Mouse (Mus musculus): ENCODE data around the gene Pou2f2.

Gene Pou2f2

DNA sequence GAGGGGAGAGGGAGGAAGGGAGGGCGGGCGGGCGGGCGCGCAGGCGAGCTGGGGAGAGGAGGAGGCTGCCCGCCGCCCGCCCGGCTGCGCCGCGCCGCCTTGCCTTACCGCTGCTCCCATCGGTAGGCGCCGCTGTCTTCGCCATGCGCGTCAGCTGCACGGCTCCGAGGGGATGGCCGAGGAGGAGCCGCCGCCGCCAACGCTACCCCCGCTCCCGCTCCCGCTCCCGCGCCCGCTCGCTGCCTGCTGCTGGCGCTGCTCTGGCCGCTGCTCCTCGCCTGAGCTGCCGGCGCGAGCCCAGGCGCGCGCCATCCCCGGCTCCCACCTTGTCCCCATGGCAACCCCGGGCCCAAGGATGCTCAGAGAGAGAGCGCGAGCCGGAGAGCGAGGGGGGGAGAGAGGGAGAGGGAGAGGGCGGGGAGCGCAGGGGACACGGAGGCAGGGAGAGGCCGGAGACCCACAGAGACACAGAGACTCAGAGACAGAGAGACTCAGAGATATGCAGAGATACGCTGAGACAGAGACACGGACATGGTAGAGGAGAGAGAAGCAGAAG lies at the start of gene Pou2f2:
Gene Pou2f2, minus strand, starts transcription at position 121 of the 556 bp plus-strand sequence.
- POLR2A ChIA-PET = interaction anchor here (0.6 to 2.5 kb wide), 15 partner anchors 8 to 193 kb away, joined by 3 to 31 read pairs (median 3); partner anchors contain the start of genes Cic (in 1 of the 4) and Zfp526 (in 1 of the 4)
- CTCF ChIA-PET = interaction anchor here (0.5 to 2.7 kb wide), 25 partner anchors 8 to 328 kb away, joined by 3 to 28 read pairs (median 4); partner anchors contain the start of gene Pafah1b3 (in 1 of the 4)

DNA sequence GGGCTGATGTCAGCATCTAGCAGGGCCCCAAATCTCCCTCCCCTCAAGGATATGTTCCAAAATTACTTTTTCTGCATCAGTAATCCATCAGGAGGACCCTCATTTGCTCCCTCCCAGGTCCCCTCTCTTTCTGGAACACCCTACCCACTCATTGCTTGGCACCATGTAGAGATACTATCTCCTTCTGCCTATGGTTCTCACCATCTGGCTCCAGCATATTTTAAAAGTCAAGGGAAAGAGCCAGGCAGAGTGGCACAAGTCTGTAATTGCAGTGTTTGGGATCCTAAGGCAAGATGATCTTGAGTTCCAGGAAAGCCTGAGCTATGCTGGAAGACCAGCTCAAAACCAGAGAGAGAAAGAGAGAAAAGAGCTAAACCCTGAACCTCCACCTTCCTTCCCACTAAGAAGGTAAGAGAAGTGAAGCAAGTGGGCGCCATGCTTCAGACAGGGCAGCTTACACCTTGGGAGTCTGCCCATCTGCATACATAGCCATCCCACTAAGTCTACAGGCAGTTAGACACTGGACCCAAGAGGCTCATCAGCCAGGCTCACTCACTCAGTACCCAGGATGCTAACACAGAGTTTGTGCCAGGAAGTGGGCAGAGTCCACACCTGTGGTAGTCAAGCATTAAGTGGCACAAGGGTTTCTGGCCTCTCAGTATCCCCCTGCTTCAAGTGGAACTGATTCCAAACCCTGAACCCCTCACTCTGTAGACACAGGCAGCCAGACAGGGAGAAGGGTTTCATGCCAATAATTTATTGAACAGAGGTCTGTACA lies 48.2 kb upstream of the Pou2f2 start:
- CTCF ChIA-PET = interaction anchor here in 1 of 4 experiments (0.6 kb wide), 1 partner anchor 10 kb away, joined by 4 read pairs; the partner anchor contains the start of gene Gsk3a

GRCm38 (mm10) chr7:25222275-25222967 lies 42.9 kb upstream of the Pou2f2 start:
- CTCF ChIA-PET = interaction anchor here in 3 of 4 experiments (1.3 to 2.1 kb wide), 4 partner anchors 16 to 128 kb away, joined by 3 to 6 read pairs (median 4); no protein-coding TSS in a partner anchor
- POLR2A ChIA-PET = interaction anchor here in 3 of 4 experiments (0.6 to 11.2 kb wide), 13 partner anchors 11 to 328 kb away, joined by 3 to 160 read pairs (median 9); partner anchors contain the start of genes Gsk3a (in 2 of the 3), Cic (in 1 of the 3), Pafah1b3 (in 1 of the 3) and Pou2f2 (in 1 of the 3)

More for the DNA sequence above, 48.2 kb upstream of the Pou2f2 start:
- POLR2A ChIA-PET = interaction anchor here in 3 of 4 experiments (0.5 to 11.2 kb wide), 3 partner anchors 7 to 140 kb away, joined by 5 to 160 read pairs (median 51); partner anchors contain the start of gene Gsk3a (in 2 of the 3)

- POLR2A ChIA-PET = interaction anchor here (0.6 to 11.2 kb wide), 55 partner anchors 8 to 327 kb away, joined by 3 to 160 read pairs (median 5); partner anchors contain the start of genes Cic (in 3 of the 4), Gsk3a (in 3 of the 4), Pafah1b3 (in 2 of the 4) and Megf8 (in 1 of the 4)
- CTCF ChIA-PET = interaction anchor here (0.5 to 3.6 kb wide), 17 partner anchors 17 to 506 kb away, joined by 3 to 10 read pairs (median 4); partner anchors contain the start of genes Pafah1b3 (in 2 of the 4) and Megf8 (in 1 of the 4)
These were observed 41.8 kb upstream of the Pou2f2 start, which contains the start of gene Zfp526 for GRCm38 (mm10) chr7:25221102-25221883. Gene Zfp526, plus strand, starts transcription at chr7:25221425.

GRCm38 (mm10) chr7:25220457-25221101 lies 41.1 kb upstream of the Pou2f2 start, which contains the start of gene Dedd2:
Gene Dedd2, minus strand, starts transcription at chr7:25220615.
- ChIA-PET POLR2A (interaction anchor here (0.6 to 11.2 kb wide), 70 partner anchors 9 to 535 kb away, joined by 3 to 160 read pairs (median 4); partner anchors contain the start of genes Cic (in 3 of the 4), Gsk3a (in 3 of the 4), Megf8 (in 2 of the 4) and Pafah1b3 (in 2 of the 4)), CTCF (interaction anchor here in 3 of 4 experiments (0.6 to 3.6 kb wide), 16 partner anchors 12 to 499 kb away, joined by 3 to 10 read pairs (median 4); partner anchors contain the start of gene Pafah1b3 (in 2 of the 3))

DNA sequence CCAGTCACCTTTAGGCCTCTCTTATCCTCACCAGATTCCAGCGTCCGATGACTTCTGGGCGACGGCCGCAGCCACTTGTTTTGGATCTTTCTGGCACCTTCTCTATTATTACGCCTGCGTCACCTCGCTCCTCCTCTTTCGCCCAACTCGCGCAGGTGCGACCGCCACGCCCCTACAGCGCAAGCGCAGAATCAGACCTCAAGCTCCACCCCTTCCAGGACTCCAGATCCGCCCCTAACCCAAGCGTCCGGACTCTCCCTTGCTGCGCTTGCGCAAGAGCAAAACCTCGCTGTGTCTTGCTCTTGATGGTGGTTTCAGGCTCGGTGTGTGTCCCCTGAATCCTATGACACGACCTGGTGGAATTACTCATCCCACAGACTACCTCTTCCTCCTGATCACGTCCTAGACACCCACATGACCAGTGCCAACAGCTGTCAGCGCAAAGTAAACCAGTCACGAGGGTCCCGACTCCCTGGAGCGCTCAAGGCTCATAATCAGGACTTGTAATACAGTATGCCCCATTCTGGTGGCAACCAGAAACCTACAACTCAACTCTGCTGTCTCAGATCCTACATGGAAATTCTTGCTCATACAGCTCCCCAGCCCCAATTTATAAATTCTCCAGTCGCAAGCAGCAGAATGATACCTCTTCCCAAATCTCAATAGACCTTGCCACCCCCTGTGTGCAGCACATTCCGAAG lies 40.4 kb upstream of the Pou2f2 start:
- ChIA-PET CTCF (interaction anchor here in 3 of 4 experiments (0.6 to 3.6 kb wide), 13 partner anchors 13 to 500 kb away, joined by 3 to 10 read pairs (median 4); partner anchors contain the start of gene Pafah1b3 (in 1 of the 3)), POLR2A (interaction anchor here in 3 of 4 experiments (0.5 to 11.2 kb wide), 69 partner anchors 9 to 762 kb away, joined by 3 to 160 read pairs (median 4); partner anchors contain the start of genes Cic (in 3 of the 3), Gsk3a (in 3 of the 3), Megf8 (in 3 of the 3) and Pafah1b3 (in 3 of the 3))

DNA sequence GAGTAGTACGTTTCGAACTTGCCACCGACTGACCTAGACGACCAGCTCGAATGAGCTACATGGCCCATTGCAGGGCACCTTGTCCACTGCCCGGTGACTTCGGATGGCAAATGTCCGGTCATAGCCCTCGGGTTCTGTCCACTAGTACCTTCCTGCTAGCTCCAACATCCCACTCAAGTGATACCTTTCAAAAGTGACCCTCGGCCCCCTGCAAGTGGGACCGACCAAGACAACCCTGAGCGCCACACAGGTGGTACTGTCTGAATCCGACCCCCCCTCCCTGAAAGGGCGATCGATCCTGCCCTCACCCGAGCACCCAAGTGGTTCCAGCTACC lies 39.9 kb upstream of the Pou2f2 start:
- CTCF ChIA-PET = interaction anchor here in 3 of 4 experiments (0.5 to 3.6 kb wide), 11 partner anchors 13 to 501 kb away, joined by 3 to 10 read pairs (median 4); partner anchors contain the start of gene Pafah1b3 (in 1 of the 3)
- POLR2A ChIA-PET = interaction anchor here in 3 of 4 experiments (0.5 to 11.2 kb wide), 58 partner anchors 8 to 761 kb away, joined by 3 to 160 read pairs (median 4); partner anchors contain the start of genes Cic (in 3 of the 3), Gsk3a (in 3 of the 3), Megf8 (in 3 of the 3) and Pafah1b3 (in 3 of the 3)

DNA sequence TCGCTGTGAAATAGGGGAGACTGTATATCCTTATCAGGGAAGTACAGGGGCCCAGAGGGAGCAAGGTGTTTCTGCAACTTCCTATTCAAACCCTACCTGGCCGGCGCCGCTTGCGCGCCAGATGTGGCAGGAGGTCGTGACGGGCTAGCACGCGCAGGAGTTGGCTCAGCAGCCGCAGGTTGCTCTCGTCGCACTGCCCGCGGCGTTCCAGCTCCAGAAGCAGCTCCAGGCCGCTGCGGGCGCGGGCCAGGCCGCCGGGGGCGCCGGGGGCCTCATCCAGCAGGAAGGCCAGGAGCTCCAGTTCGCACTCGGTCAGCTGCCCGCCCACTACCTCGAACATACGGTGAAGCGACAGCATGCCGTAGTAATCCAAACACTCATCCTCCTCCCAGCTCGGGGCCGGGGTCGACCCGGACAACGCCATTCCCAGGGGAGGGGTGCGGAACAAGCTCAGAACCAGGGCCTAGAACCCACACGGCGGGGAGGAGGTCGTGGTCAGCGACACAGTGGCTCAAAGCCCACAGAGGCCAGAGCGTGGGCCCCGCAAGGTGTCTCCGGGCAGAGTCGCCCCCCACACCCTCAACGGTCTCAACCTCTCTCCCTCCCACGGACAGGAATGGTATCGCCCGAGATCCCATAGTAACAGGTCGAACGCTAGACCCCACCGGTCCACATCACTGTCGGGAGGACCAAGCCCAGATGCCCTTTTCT lies 39.3 kb upstream of the Pou2f2 start:
- ChIA-PET CTCF (interaction anchor here in 3 of 4 experiments (0.5 to 3.6 kb wide), 10 partner anchors 19 to 193 kb away, joined by 3 to 10 read pairs (median 4); partner anchors contain the start of gene Gsk3a (in 1 of the 3)), POLR2A (interaction anchor here (0.5 to 11.2 kb wide), 47 partner anchors 10 to 536 kb away, joined by 3 to 160 read pairs (median 5); partner anchors contain the start of genes Cic (in 3 of the 4), Gsk3a (in 3 of the 4), Pafah1b3 (in 3 of the 4) and Megf8 (in 2 of the 4))

DNA sequence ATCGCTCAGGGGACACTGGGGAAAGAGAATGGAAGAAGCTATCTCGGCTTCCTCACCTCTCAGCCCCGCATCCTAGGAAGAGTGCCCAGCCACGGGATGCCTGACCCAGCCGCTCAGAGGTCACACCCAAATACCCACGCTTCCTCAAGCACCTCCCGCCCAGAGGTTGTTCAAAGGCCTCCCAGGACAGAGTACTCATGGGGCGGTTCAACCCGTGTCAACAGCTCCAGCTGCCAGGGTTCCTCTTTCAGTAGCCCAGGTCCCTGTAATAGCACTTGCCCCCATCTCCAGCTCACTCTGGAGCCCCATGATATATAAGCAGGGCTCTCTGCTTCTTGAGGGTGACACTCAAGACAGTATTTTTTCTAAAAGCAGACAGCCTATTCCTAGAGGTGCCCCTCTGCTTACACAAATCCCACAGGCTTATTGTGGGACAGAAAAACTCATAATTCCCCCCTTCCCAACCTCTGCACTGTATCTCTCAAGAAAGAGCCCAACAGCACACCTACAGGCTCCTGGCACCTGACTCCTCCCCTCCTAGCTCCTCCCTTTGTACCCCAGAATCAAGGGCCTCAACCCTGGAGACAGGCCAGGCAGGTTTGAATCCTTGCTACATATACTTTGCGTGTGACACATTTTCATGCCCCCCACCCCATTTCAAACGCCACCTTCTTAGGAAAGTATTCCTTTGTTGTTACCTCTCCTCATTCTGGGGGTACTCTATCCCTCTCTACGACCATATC lies 38.3 kb upstream of the Pou2f2 start:
- CTCF ChIA-PET = interaction anchor here in 2 of 4 experiments (0.5 to 1.6 kb wide), 4 partner anchors 30 to 744 kb away, joined by 3 to 4 read pairs (median 3); no protein-coding TSS in a partner anchor

GRCm38 (mm10) chr7:25214172-25214571 lies 34.6 kb upstream of the Pou2f2 start:
- CTCF ChIA-PET = interaction anchor here (0.6 to 1.9 kb wide), 12 partner anchors 10 to 188 kb away, joined by 3 to 11 read pairs (median 4); partner anchors contain the start of gene Pafah1b3 (in 1 of the 4)
- POLR2A ChIA-PET = interaction anchor here in 3 of 4 experiments (0.6 to 2.8 kb wide), 34 partner anchors 9 to 740 kb away, joined by 3 to 25 read pairs (median 3); partner anchors contain the start of genes Cic (in 2 of the 3), Gsk3a (in 2 of the 3) and Pafah1b3 (in 2 of the 3)

More for the DNA sequence above, 38.3 kb upstream of the Pou2f2 start:
- POLR2A ChIA-PET = interaction anchor here in 3 of 4 experiments (0.9 to 11.2 kb wide), 13 partner anchors 9 to 104 kb away, joined by 3 to 160 read pairs (median 5); partner anchors contain the start of genes Cic (in 2 of the 3) and Gsk3a (in 2 of the 3)

- CTCF ChIA-PET = interaction anchor here in 1 of 4 experiments (0.6 to 1.9 kb wide), 3 partner anchors 9 to 25 kb away, joined by 3 to 11 read pairs (median 5); no protein-coding TSS in a partner anchor
- POLR2A ChIA-PET = interaction anchor here in 1 of 4 experiments (0.7 to 2.8 kb wide), 8 partner anchors 9 to 65 kb away, joined by 3 to 25 read pairs (median 6); partner anchors contain the start of gene Gsk3a
These were observed 33.6 kb upstream of the Pou2f2 start for GRCm38 (mm10) chr7:25213099-25213498.

DNA sequence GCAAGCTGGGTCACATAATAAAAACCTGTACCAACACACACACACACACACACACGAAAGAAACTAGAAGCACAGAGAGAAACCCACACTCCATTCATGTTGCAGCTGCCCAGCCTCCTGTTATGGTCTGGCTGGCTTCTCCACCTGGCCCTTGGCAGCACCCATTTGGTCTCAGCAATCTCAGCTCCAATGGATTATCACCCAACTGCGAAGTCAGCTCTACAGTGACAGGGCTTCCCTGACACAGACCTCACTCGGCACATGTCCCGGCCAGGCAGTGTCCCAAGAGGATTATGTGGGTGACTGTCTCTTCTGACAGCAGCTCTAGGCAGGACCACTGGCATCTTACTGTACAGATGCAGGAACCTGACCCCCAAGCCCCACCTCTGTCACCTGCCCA lies 31.0 kb upstream of the Pou2f2 start:
- ChIA-PET CTCF (interaction anchor here in 1 of 4 experiments (1.1 kb wide), 1 partner anchor 104 kb away, joined by 3 read pairs; no protein-coding TSS in a partner anchor), POLR2A (interaction anchor here in 3 of 4 experiments (0.7 to 1.9 kb wide), 6 partner anchors 10 to 115 kb away, joined by 3 to 8 read pairs (median 4); partner anchors contain the start of genes Dedd2 (in 2 of the 3), Zfp526 (in 2 of the 3) and Gsk3a (in 1 of the 3))

DNA sequence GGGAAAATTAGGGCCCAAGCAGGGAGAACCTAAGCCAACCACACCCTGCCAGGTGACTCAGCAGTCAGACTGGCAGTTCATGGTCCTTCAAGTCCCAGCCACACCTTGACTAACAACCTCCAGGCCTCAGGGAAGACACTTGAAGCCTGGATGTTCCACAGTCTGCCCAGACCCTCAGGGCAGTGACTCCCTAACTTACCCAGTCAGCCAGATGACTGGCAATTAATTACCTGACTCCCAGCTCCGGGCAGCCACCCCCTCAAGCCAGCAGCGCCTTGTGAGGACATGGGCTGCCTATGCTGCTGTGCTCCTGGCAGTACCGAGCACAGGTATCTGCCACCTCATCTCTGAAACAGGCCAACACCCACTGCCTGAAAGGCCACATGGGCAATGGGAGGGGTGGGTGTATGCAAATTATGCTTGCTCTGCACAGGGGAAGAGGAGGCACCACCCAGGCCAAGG lies 29.7 kb upstream of the Pou2f2 start:
- POLR2A ChIA-PET = interaction anchor here (0.8 to 2.1 kb wide), 11 partner anchors 9 to 55 kb away, joined by 3 to 9 read pairs (median 4); partner anchors contain the start of genes Gsk3a (in 1 of the 4), Pou2f2 (in 1 of the 4) and Zfp526 (in 1 of the 4)

More for the DNA sequence above, 29.7 kb upstream of the Pou2f2 start:
- CTCF ChIA-PET = interaction anchor here in 1 of 4 experiments (1.4 kb wide), 1 partner anchor 124 kb away, joined by 4 read pairs; no protein-coding TSS in a partner anchor
